Mouse (Mus musculus) left cerebral cortex, adult 18-20 months (tissue): ENCODE data around the gene Notch1. TPM values are rescaled to one million over a fixed set of nuclear protein-coding genes. Genes with fewer than 3 reads are reported as not detected.

Experiments used
- DNase-seq, 2 experiments: peaks; one replicate each; pipeline ENCODE4 v3.0.0; 2021 to 2022; ENCODE audit warnings: low spot score in 2 of 2, mixed read lengths in 1 of 2
- long read RNA-seq, 2 experiments: library from polyadenylated mRNA; stranded (forward); transcript quantifications; one replicate each; pipeline ENCODE4 v2.0.0; 2021
- total RNA-seq, 2 experiments: library from RNA; stranded (reverse); gene quantifications; 2 replicates each; pipeline ENCODE4 v1.2.3; 2021

Notch1 gene
- 10 to 100 TPM; 17.8 to 19.1 TPM for total RNA-seq
- long read RNA-seq, experiment 1, partial matches to known transcripts = 1 of 6 reads
- long read RNA-seq, experiment 1, other reads (novel, unspliced or antisense) = 5 of 6 reads
- long read RNA-seq, experiment 2, partial matches to known transcripts = 3 of 3 reads
- long read RNA-seq, experiment 2, other reads (novel, unspliced or antisense) = 0 of 3 reads

GRCm38 (mm10) chr2:26516275-26516674 lies at the start of gene Notch1:
TSS of gene Notch1 (minus strand) at chr2:26516663.
- DNase-seq = no peak

GRCm38 (mm10) chr2:26566221-26566620 lies 49.8 kb upstream of the Notch1 start:
- DNase-seq = peak in 1 of 2 experiments; percentile 36

- peak in 1 of 2 experiments; percentile 26 for DNase-seq
Observed at GRCm38 (mm10) chr2:26561351-26562016, 45.0 kb upstream of the Notch1 start.

GRCm38 (mm10) chr2:26560506-26560905 lies 44.0 kb upstream of the Notch1 start:
- no peak for DNase-seq

- DNase-seq = no peak
Observed at GRCm38 (mm10) chr2:26556535-26556993, 40.1 kb upstream of the Notch1 start.

GRCm38 (mm10) chr2:26555076-26555475 lies 38.6 kb upstream of the Notch1 start:
- peak; percentile 77 to 82 for DNase-seq

- no peak for DNase-seq
Observed at GRCm38 (mm10) chr2:26553904-26554303, 37.4 kb upstream of the Notch1 start.

- no peak for DNase-seq
Observed at GRCm38 (mm10) chr2:26552066-26552465, 35.6 kb upstream of the Notch1 start.

GRCm38 (mm10) chr2:26551446-26551845 lies 35.0 kb upstream of the Notch1 start:
- no peak for DNase-seq

- no peak for DNase-seq
Observed at GRCm38 (mm10) chr2:26550777-26551176, 34.3 kb upstream of the Notch1 start.

GRCm38 (mm10) chr2:26550205-26550604 lies 33.7 kb upstream of the Notch1 start:
- DNase-seq = no peak

- DNase-seq = no peak
Observed at GRCm38 (mm10) chr2:26549801-26550200, 33.3 kb upstream of the Notch1 start.

GRCm38 (mm10) chr2:26547481-26547880 lies 31.0 kb upstream of the Notch1 start:
- peak in 1 of 2 experiments; percentile 22 for DNase-seq

GRCm38 (mm10) chr2:26544265-26544664 lies 27.8 kb upstream of the Notch1 start:
- no peak for DNase-seq

GRCm38 (mm10) chr2:26543768-26544167 lies 27.3 kb upstream of the Notch1 start:
- no peak for DNase-seq

- DNase-seq = no peak
Observed at GRCm38 (mm10) chr2:26543155-26543554, 26.7 kb upstream of the Notch1 start.

- DNase-seq = no peak
Observed at GRCm38 (mm10) chr2:26541258-26541910, 24.9 kb upstream of the Notch1 start.

GRCm38 (mm10) chr2:26540721-26541120 lies 24.3 kb upstream of the Notch1 start:
- DNase-seq = no peak

GRCm38 (mm10) chr2:26539516-26539915 lies 23.1 kb upstream of the Notch1 start:
- no peak for DNase-seq

- peak in 1 of 2 experiments; percentile 8 for DNase-seq
Observed at GRCm38 (mm10) chr2:26535517-26536045, 19.1 kb upstream of the Notch1 start.

- no peak for DNase-seq
Observed at GRCm38 (mm10) chr2:26534616-26535015, 18.2 kb upstream of the Notch1 start.

GRCm38 (mm10) chr2:26534161-26534560 lies 17.7 kb upstream of the Notch1 start:
- DNase-seq = no peak
